Mouse (Mus musculus) urinary bladder, adult 2 months (tissue): ENCODE results near the gene Tox2. TPM values are rescaled to one million over a fixed set of nuclear protein-coding genes. Genes with fewer than 3 reads are reported as not detected.
A peak's percentile ranks its signal among the peaks of the same experiment; 100 is the strongest.

Experiments used
- DNase-seq: peaks from one replicate; pipeline ENCODE4 v3.0.0; 2022; ENCODE audit warnings: low spot score
- polyA plus RNA-seq: library from polyadenylated mRNA; depleted of rRNA; stranded (reverse); fragments of >200 nt; gene quantifications from 2 replicates; pipeline ENCODE4 v1.2.3, GENCODE M21; 2012; rRNA removed

Gene Tox2
- 4.5 and 6.1 TPM in 2 replicates for polyA plus RNA-seq

- peak; percentile 59 for DNase-seq
Measured at GRCm38 (mm10) chr2:163202884-163203634, at the start of gene Tox2. TSS of gene Tox2 (plus strand) at chr2:163203125.

GRCm38 (mm10) chr2:163154673-163155072 lies 48.3 kb upstream of the Tox2 start:
- no peak for DNase-seq

- no peak for DNase-seq
Measured at GRCm38 (mm10) chr2:163158979-163159378, 43.9 kb upstream of the Tox2 start.

- no peak for DNase-seq
Measured at GRCm38 (mm10) chr2:163164461-163164990, 38.4 kb upstream of the Tox2 start.

- no peak for DNase-seq
Measured at GRCm38 (mm10) chr2:163166067-163166805, 36.7 kb upstream of the Tox2 start.

GRCm38 (mm10) chr2:163171891-163172290 lies 31.0 kb upstream of the Tox2 start:
- DNase-seq = no peak

GRCm38 (mm10) chr2:163174066-163174465 lies 28.9 kb upstream of the Tox2 start:
- DNase-seq = no peak

GRCm38 (mm10) chr2:163175831-163176230 lies 27.1 kb upstream of the Tox2 start:
- DNase-seq = no peak

GRCm38 (mm10) chr2:163176502-163176901 lies 26.4 kb upstream of the Tox2 start:
- DNase-seq = no peak

GRCm38 (mm10) chr2:163187552-163187951 lies 15.4 kb upstream of the Tox2 start:
- DNase-seq = no peak

- no peak for DNase-seq
Measured at GRCm38 (mm10) chr2:163189596-163189995, 13.3 kb upstream of the Tox2 start.

GRCm38 (mm10) chr2:163190004-163190441 lies 12.9 kb upstream of the Tox2 start:
- no peak for DNase-seq

- DNase-seq = no peak
Measured at GRCm38 (mm10) chr2:163192485-163192884, 10.4 kb upstream of the Tox2 start.

GRCm38 (mm10) chr2:163194015-163194414 lies 8.9 kb upstream of the Tox2 start:
- DNase-seq = no peak

GRCm38 (mm10) chr2:163194543-163194942 lies 8.4 kb upstream of the Tox2 start:
- no peak for DNase-seq

- DNase-seq = no peak
Measured at GRCm38 (mm10) chr2:163195106-163195833, 7.7 kb upstream of the Tox2 start.

- no peak for DNase-seq
Measured at GRCm38 (mm10) chr2:163195834-163196145, 7.1 kb upstream of the Tox2 start.

GRCm38 (mm10) chr2:163201897-163202296 lies 1.0 kb upstream of the Tox2 start:
- no peak for DNase-seq

- DNase-seq = no peak
Measured at GRCm38 (mm10) chr2:163202553-163202883, 407 bp upstream of the Tox2 start.

GRCm38 (mm10) chr2:163203635-163204547 lies 966 bp downstream of the Tox2 start:
- DNase-seq = no peak

GRCm38 (mm10) chr2:163204548-163205261 lies 1.8 kb downstream of the Tox2 start:
- no peak for DNase-seq
